Mouse (Mus musculus) adipocyte (in vitro differentiated cells): ENCODE measurements around the gene Tppp2.
"Not testable (repeated sequence)": the region's sequence is repeated elsewhere in the genome, so short reads cannot be mapped to it uniquely, and the experiment has no call there.

Experiments
- DNase-seq: peaks from one replicate; pipeline ENCODE4 v3.0.0-alpha.2; 2016; ENCODE audit warnings: low spot score

The Tppp2 gene

GRCm38 (mm10) chr14:51912391-51913061 lies 5.7 kb upstream of the Tppp2 start:
- no peak for DNase-seq

GRCm38 (mm10) chr14:51913062-51913959 lies 4.9 kb upstream of the Tppp2 start:
- DNase-seq, result no peak

- no peak for DNase-seq
These were observed 4.1 kb upstream of the Tppp2 start, which contains the start of gene Ndrg2 for GRCm38 (mm10) chr14:51913960-51914762. Gene Ndrg2 (minus strand): TSS chr14:51914158.

GRCm38 (mm10) chr14:51915030-51915429 lies 3.2 kb upstream of the Tppp2 start:
- no peak for DNase-seq

GRCm38 (mm10) chr14:51916539-51916938 lies 1.7 kb upstream of the Tppp2 start:
- DNase-seq, result no peak

GRCm38 (mm10) chr14:51918966-51919365 lies 741 bp downstream of the Tppp2 start:
- DNase-seq, result no peak

GRCm38 (mm10) chr14:51921759-51922570 lies 3.7 kb downstream of the Tppp2 start:
- no peak for DNase-seq

- no peak for DNase-seq
These were observed 4.3 kb downstream of the Tppp2 start, which contains the start of gene Rnase13 for GRCm38 (mm10) chr14:51922571-51922865. Gene Rnase13 (minus strand): TSS chr14:51922773.

GRCm38 (mm10) chr14:51922910-51923309 lies 4.7 kb downstream of the Tppp2 start:
- no peak for DNase-seq

- no peak for DNase-seq
These were observed 5.3 kb downstream of the Tppp2 start for GRCm38 (mm10) chr14:51923492-51923891.

- DNase-seq, result not testable (repeated sequence)
These were observed 8.7 kb downstream of the Tppp2 start for GRCm38 (mm10) chr14:51926930-51927329.

GRCm38 (mm10) chr14:51929309-51929943 lies 11.2 kb downstream of the Tppp2 start:
- DNase-seq, result peak; percentile 64

- no peak for DNase-seq
These were observed 11.7 kb downstream of the Tppp2 start for GRCm38 (mm10) chr14:51929968-51930367.

- DNase-seq, result peak; percentile 74
These were observed 12.6 kb downstream of the Tppp2 start for GRCm38 (mm10) chr14:51930824-51931223.

GRCm38 (mm10) chr14:51932092-51933020 lies 14.1 kb downstream of the Tppp2 start:
- no peak for DNase-seq

GRCm38 (mm10) chr14:51939005-51939404 lies 20.8 kb downstream of the Tppp2 start:
- no peak for DNase-seq

GRCm38 (mm10) chr14:51940944-51941560 lies 22.8 kb downstream of the Tppp2 start:
- DNase-seq, result peak; percentile 72

- DNase-seq, result no peak
These were observed 23.4 kb downstream of the Tppp2 start for GRCm38 (mm10) chr14:51941577-51941976.

GRCm38 (mm10) chr14:51942236-51942635 lies 24.0 kb downstream of the Tppp2 start:
- DNase-seq, result no peak
